Mouse (Mus musculus): ENCODE data around the gene Iqcf5. TPM values are rescaled to one million over a fixed set of nuclear protein-coding genes. Genes with fewer than 3 reads are reported as not detected.
"Not testable (repeated sequence)": the region's sequence is repeated elsewhere in the genome, so short reads cannot be mapped to it uniquely, and the experiment has no call there.

Gene Iqcf5
- total RNA-seq, 2 experiments from 2014 or later: not detected

GRCm38 (mm10) chr9:106481676-106482075 lies 32.7 kb upstream of the Iqcf5 start:
- DNase-seq: peak; percentile 3

DNA sequence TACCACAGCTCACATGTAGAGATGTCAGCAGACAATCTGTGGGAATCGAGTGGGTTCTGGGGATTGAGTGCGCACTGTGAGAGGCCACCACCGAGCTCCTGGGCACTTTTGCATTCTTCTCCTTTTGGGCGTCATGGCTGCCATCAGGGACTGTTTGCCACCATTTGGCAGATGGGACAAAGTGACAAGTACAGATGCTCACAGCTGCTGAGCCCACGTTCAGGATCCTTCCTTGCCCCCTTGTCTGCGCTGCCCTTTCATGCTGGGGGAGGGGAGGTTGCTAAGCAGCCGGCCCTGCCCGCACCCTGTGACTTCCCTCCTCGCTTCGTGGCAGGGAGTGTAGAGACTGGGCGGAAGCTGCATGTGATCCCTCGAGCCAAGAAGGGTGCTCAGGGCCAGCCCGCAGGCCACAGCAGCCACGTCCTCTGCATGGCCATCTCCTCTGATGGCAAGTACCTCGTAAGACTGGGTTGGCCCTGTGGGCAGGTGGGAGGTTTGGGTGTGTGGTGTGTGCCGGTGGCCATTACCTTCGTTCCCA lies 31.7 kb upstream of the Iqcf5 start:
- peak; percentile 3 for DNase-seq

DNA sequence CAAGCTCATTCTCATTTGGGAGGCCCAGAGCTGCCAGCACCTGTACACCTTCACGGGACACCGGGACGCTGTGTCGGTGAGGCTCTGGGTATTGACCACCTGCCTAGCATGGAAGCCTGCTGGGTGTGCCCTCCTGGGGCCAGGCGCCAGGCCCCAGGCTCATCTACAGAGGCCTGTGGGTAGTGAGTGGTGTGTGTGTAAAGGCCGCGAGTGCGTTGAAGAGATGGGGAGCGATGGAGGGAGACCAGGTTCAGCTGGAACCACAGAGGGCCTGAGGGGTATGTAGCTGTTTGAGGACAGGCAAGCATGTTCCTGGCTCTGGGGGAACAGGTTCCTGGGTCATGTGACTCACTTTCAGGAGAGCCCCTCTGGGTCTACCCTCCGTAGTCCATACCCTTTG lies 31.2 kb upstream of the Iqcf5 start:
- no peak for DNase-seq

DNA sequence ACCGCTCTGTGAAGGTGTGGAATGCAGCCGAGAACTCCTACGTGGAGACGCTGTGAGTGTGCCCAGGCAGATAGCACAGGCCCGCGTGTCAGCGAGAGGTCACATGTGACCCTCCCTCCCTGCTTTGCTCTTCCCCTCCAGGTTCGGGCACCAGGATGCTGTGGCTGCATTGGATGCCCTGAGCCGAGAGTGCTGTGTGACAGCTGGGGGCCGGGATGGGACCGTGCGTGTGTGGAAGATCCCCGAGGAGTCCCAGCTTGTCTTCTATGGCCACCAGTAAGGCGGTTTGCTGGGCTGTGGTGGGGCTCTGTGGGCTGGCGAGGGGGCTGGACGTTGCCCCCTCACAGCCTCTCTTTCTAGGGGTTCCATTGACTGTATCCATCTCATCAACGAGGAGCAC lies 30.8 kb upstream of the Iqcf5 start:
- peak; percentile 3 for DNase-seq

DNA sequence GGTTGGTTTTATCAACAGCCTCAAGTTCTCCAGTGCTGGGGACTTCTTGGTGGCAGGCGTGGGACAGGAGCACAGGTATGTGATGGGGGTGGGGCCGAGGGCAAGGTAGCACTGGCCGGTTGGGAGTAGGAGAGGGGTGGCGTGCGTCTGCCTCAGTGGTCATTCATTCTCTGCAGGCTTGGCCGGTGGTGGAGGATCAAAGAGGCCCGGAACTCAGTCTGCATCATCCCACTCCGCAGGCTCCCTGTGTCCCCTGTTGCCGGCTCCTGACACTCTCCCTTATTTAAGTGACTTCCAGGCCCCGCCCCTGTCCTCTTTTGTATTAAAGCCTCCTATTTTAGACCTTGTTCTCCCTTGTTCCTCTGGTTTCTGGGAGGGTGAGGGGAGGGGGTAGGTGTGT lies 29.3 kb upstream of the Iqcf5 start:
- DNase-seq: no peak

- not testable (repeated sequence) for DNase-seq
These were observed 26.8 kb upstream of the Iqcf5 start for GRCm38 (mm10) chr9:106487602-106488001.

DNA sequence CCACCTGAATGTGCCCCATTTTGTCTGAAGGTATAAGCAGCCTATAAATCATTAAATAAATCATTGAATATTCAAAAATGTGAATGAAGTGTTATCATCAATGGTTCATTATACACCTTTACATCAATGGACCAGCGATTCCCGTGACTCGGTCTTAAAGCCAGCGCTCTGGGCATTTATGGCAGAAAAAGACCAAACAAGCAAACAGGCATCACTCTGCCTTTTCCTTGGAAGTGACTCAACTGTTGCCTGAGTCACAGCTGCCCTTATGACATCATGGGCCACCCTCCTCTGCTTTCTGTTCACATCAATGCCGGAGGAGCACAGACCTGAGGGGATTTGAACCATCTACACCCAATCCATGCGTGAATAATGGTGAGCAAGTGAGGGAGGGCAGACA lies 14.7 kb upstream of the Iqcf5 start, which contains the start of gene Iqcf1:
Gene Iqcf1 (plus strand): TSS at position 301 of the 400 bp plus-strand sequence.
- DNase-seq: no peak

GRCm38 (mm10) chr9:106501846-106502245 lies 12.5 kb upstream of the Iqcf5 start:
- no peak for DNase-seq

GRCm38 (mm10) chr9:106504246-106504645 lies 10.1 kb upstream of the Iqcf5 start:
- no peak for DNase-seq

DNA sequence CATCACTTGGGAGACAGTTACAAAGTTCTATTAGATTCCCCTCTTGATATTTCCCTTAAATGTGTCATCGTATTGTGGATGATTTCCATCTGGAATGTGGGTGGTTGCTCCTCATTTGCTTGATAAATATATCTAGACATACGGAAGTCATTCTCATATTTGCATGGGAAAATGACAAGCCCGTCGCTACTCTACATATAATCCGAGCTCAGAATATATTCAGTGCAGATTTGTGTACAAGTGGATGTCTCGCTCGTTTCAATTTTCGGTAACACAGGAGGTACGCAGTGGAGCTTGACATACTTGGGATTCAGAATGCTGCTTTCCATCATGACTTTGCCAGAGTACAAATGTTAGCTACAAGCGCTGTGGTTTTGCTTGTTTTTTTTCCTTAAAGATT lies 5.0 kb upstream of the Iqcf5 start:
- DNase-seq: no peak

- no peak for DNase-seq
These were observed 1.5 kb upstream of the Iqcf5 start for GRCm38 (mm10) chr9:106512729-106513450.

GRCm38 (mm10) chr9:106513566-106513965 lies 807 bp upstream of the Iqcf5 start:
- no peak for DNase-seq

DNA sequence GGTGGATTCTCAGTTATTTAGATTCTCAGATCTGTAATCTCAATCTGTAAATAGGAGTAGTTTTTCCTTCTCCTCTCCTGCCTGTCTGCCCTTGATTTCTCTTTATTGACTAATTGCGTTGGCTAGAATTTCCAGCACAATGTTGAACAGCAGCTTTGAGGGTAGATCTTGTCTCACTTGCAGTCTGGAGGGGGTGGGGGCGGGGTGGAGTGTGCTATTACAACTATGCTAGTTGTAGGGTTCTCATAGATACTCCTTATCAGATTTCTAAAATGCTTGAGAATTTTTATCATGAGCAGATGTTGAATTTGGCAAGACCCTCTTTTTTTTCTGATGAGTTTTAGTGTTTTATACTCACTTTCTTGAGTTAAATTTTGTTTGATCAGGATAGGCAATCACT lies 5.1 kb downstream of the Iqcf5 start:
- no peak for DNase-seq

GRCm38 (mm10) chr9:106519909-106520308 lies 5.5 kb downstream of the Iqcf5 start:
- DNase-seq: no peak

- no peak for DNase-seq
These were observed 17.5 kb downstream of the Iqcf5 start for GRCm38 (mm10) chr9:106531833-106532232.

DNA sequence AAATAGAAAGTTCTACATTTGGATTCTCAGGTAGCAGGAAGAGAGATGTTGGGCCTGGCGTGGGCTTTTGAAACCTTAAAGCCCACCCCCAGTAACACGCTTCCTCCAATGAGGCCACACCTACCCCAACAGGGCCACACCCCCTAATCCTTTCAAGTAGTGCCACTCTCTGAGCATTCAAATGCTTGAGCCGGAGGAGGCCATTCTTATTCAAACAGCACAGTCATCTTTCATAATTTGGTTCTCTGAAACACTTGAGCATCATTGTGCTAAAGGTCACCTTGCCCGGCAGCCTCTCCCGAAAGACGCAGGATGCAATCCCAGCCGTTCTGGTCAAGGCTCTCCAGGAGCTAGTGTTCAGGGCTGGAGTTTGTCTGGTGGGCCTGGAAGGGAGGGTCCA lies 19.9 kb downstream of the Iqcf5 start:
- no peak for DNase-seq

DNA sequence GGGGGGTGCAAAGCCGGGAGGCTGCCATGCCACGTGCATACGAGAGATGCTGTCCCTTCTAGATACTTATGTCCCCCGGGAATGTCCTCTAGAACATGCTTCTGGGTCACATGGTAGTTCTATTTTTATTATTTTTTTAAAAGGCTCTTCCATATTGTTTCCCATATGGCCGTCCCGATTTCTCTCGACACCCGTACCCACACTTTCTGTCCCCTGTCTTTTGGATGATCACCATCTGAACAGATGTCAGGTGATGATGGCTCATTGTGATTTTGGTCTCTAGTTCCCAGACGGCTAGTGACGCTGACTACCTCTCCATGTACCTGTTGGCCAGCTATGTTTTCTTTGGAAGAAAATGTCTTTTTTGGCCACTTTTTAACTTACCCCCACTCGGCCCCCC lies 20.6 kb downstream of the Iqcf5 start:
- DNase-seq: no peak

DNA sequence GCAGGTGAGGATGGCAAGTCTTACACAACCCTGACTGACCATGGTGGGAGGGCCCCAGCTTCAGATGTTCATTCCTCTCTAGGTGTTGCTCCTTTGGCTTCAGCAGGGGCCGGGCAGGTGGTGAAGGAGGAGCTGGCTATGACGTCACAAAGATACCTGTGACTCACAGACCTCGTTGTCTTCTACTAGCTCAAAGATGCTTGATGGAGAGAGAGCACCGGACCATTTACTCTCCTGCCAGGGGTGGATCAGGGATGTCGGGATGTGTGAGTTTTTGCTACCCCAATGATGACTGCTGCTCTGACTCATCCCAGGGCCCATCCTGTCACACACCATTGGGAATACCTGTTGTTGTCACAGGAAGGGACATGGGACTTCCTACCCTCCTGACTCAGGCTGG lies 47.2 kb downstream of the Iqcf5 start, which contains the start of gene Iqcf3:
Gene Iqcf3 (minus strand): TSS at position 101 of the 400 bp plus-strand sequence.
- DNase-seq: no peak

DNA sequence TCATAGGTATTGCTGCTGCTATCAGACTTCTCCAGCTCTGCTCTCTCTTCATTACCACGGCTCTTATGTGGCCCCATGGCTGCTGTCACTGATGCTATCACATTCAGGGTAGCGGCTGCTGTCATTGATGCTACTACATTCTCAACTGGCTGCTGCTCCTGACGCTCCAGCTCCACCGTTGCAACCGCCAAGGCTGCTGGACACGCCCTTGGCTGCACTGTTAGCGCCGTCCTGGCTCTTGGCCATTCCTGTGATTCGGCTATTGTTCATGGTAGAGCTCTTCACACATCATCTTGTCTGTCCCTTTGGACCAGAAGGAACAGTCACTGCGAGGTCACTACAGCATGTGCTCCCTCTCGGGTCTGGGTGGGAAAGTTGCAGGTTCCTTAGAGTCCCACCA lies 47.9 kb downstream of the Iqcf5 start:
- DNase-seq: no peak

GRCm38 (mm10) chr9:106564025-106564424 lies 49.7 kb downstream of the Iqcf5 start:
- no peak for DNase-seq
